Mouse (Mus musculus): ENCODE results near the gene Tax1bp1. TPM values are rescaled to one million over a fixed set of nuclear protein-coding genes. Genes with fewer than 3 reads are reported as not detected.

Gene Tax1bp1
- total RNA-seq, 1 experiment from 2014 or later = 185 TPM

- DNase-seq = no peak
Observed at GRCm38 (mm10) chr6:52797252-52797800, 83.8 kb downstream of the Tax1bp1 start.

GRCm38 (mm10) chr6:52802181-52802580 is 88.7 kb downstream of the Tax1bp1 start:
- DNase-seq = no peak

- DNase-seq = no peak
Observed at GRCm38 (mm10) chr6:52805237-52805856, 91.8 kb downstream of the Tax1bp1 start.

Other genes starting within 250 kb of the Tax1bp1 start
- 166 and 179 TPM in 2 replicates for gene Hibadh, start 73.3 kb upstream of the Tax1bp1 start, total RNA-seq (2021)